Mouse (Mus musculus) small intestine, adult 2 months (tissue): ENCODE results near the gene Gins2. TPM values are rescaled to one million over a fixed set of nuclear protein-coding genes. Genes with fewer than 3 reads are reported as not detected.
A peak's percentile ranks its signal among the peaks of the same experiment; 100 is the strongest.

Experiments used
- H3K27ac ChIP-seq: fragments of 200-500 bp; 2 replicates; pipeline ENCODE4 v1.5.1; 2012; ENCODE audit warnings: low read depth, low read length, control low read depth, inconsistent platforms; ENCODE audit not compliant: insufficient read depth
- H3K27me3 ChIP-seq: fragments of 200-500 bp; 2 replicates; pipeline ENCODE4 v1.6.1; 2012; ENCODE audit warnings: mild to moderate bottlenecking, moderate library complexity, low read length, inconsistent platforms; ENCODE audit not compliant: control insufficient read depth, insufficient read depth
- H3K36me3 ChIP-seq: fragments of 200-500 bp; 2 replicates; pipeline ENCODE4 v1.6.1; 2012; ENCODE audit warnings: mild to moderate bottlenecking, low read length, control low read depth, inconsistent platforms; ENCODE audit not compliant: control insufficient read depth, insufficient read depth
- H3K4me1 ChIP-seq: fragments of 200-500 bp; 2 replicates; pipeline ENCODE4 v1.6.1; 2012; ENCODE audit warnings: low read length, inconsistent platforms, mixed read lengths; ENCODE audit not compliant: control insufficient read depth, insufficient read depth, insufficient read length
- H3K4me3 ChIP-seq: fragments of 200-500 bp; 2 replicates; pipeline ENCODE4 v1.5.1; 2012; ENCODE audit warnings: low read depth, mild to moderate bottlenecking, control low read depth, inconsistent platforms, low read length, moderate library complexity
- CTCF ChIP-seq: fragments of 200-500 bp; IDR thresholded peaks from 2 replicates; pipeline ENCODE4 v1.5.1; 2012; ENCODE audit warnings: low read depth, mild to moderate bottlenecking, control low read depth, inconsistent platforms, low read length, moderate library complexity, mixed read lengths; ENCODE audit not compliant: insufficient replicate concordance, insufficient read length; ENCODE audit errors: extremely low read depth
- POLR2A ChIP-seq: fragments of 200-500 bp; IDR thresholded peaks from 2 replicates; pipeline ENCODE4 v1.6.1; 2012; ENCODE audit warnings: low read depth, mild to moderate bottlenecking, control low read depth, inconsistent platforms, low read length, moderate library complexity
- WGBS: fragments of 180-500 bp; shearing (Covaris S2); methylation state at CpG from one replicate; pipeline ENCODE4 v1.1.7; 2018; 5-methylcytosine and 5-hydroxymethylcytosine counted together
- polyA plus RNA-seq: library from polyadenylated mRNA; depleted of rRNA; stranded (reverse); fragments of >200 nt; gene quantifications from 2 replicates; pipeline ENCODE4 v1.2.3, GENCODE M21; 2012; rRNA removed

The Gins2 gene
- polyA plus RNA-seq, 1 experiment, result 22.5 TPM

- H3K27ac ChIP-seq, result no peak overlapping the region
Measured at GRCm38 (mm10) chr8:120533380-120533779, 55.7 kb downstream of the Gins2 start.

GRCm38 (mm10) chr8:120532517-120533215 lies 56.4 kb downstream of the Gins2 start:
- H3K27ac ChIP-seq, result no peak overlapping the region
- TF ChIP-seq POLR2A (no peak), CTCF (no peak)
- WGBS, result 32% methylated on average over 29 of the region's 29 CpGs
- peak overlapping the region; percentile 12; the same call in 1 of the 2 replicates for H3K4me3 ChIP-seq
- H3K4me1 ChIP-seq, result peaks cover 17% of the 10 kb centered on the region
- H3K27me3 ChIP-seq, result no peaks in the 10 kb centered on the region
- no peaks in the 10 kb centered on the region; the same call in 1 of the 2 replicates for H3K36me3 ChIP-seq

More at GRCm38 (mm10) chr8:120533380-120533779, 55.7 kb downstream of the Gins2 start:
- H3K4me3 ChIP-seq, result no peak overlapping the region
- no peaks in the 10 kb centered on the region; the same call in 1 of the 2 replicates for H3K36me3 ChIP-seq
- no peaks in the 10 kb centered on the region for H3K27me3 ChIP-seq
- WGBS, result 84% methylated on average over 3 of the region's 3 CpGs
- TF ChIP-seq CTCF (no peak), POLR2A (no peak)
- peaks cover 15% of the 10 kb centered on the region for H3K4me1 ChIP-seq

- H3K27ac ChIP-seq, result no peak overlapping the region
- H3K27me3 ChIP-seq, result no peaks in the 10 kb centered on the region
- H3K4me1 ChIP-seq, result peaks cover 17% of the 10 kb centered on the region
- WGBS, result 77% methylated on average over 10 of the region's 10 CpGs
- H3K36me3 ChIP-seq, result no peaks in the 10 kb centered on the region; the same call in 1 of the 2 replicates
- TF ChIP-seq POLR2A, result no peak
- no peak for TF ChIP-seq CTCF
- H3K4me3 ChIP-seq, result no peak overlapping the region
Measured at GRCm38 (mm10) chr8:120531775-120532516, 57.2 kb downstream of the Gins2 start.

- Histone ChIP-seq H3K4me3 (no peak overlapping the region), H3K4me1 (peaks cover 17% of the 10 kb centered on the region), H3K27ac (no peak overlapping the region), H3K27me3 (no peaks in the 10 kb centered on the region), H3K36me3 (no peaks in the 10 kb centered on the region; the same call in 1 of the 2 replicates)
- no peak for TF ChIP-seq POLR2A
- TF ChIP-seq CTCF, result no peak
- WGBS, result 81% methylated on average over 16 of the region's 16 CpGs
Measured at GRCm38 (mm10) chr8:120530954-120531656, 58.0 kb downstream of the Gins2 start.

GRCm38 (mm10) chr8:120529226-120529625 lies 59.9 kb downstream of the Gins2 start:
- Histone ChIP-seq H3K36me3 (no peaks in the 10 kb centered on the region; the same call in 1 of the 2 replicates), H3K4me1 (peaks cover 24% of the 10 kb centered on the region), H3K27me3 (no peaks in the 10 kb centered on the region), H3K4me3 (no peak overlapping the region), H3K27ac (no peak overlapping the region)
- TF ChIP-seq CTCF (no peak), POLR2A (no peak)
- WGBS, result 64% methylated on average over 7 of the region's 7 CpGs

Other genes with a start within 250 kb of the Gins2 start
- gene 1190005I06Rik, start 58.3 kb upstream of the Gins2 start, polyA plus RNA-seq, result 1.6 and 3.6 TPM in 2 replicates
- 11.4 TPM in 1 of 2 replicates, not detected in the other for gene Gm27021, start 78.8 kb upstream of the Gins2 start, polyA plus RNA-seq
- gene Cox4i1, start 78.9 kb upstream of the Gins2 start, polyA plus RNA-seq, result 631 and 1,064 TPM in 2 replicates
- gene Emc8, start 79.3 kb upstream of the Gins2 start, polyA plus RNA-seq, result 65.0 and 109 TPM in 2 replicates
- gene Irf8, start 147.1 kb upstream of the Gins2 start, polyA plus RNA-seq, result 48.7 and 124 TPM in 2 replicates